Mouse (Mus musculus) gastrocnemius, adult 8-10 months (tissue): ENCODE data around the gene Ptpn4. TPM values are rescaled to one million over a fixed set of nuclear protein-coding genes. Genes with fewer than 3 reads are reported as not detected.

Source experiments
- DNase-seq, 2 experiments: peaks; one replicate each; pipeline ENCODE4 v3.0.0; 2022; ENCODE audit warnings: low spot score in 2 of 2
- total RNA-seq, 4 experiments: library from RNA; stranded (reverse); gene quantifications; 2 replicates each; pipeline ENCODE4 v1.2.4; 2022

The Ptpn4 gene
- 10 to 100 TPM; 21.6 to 36.6 (median 28.2) TPM for total RNA-seq

DNA sequence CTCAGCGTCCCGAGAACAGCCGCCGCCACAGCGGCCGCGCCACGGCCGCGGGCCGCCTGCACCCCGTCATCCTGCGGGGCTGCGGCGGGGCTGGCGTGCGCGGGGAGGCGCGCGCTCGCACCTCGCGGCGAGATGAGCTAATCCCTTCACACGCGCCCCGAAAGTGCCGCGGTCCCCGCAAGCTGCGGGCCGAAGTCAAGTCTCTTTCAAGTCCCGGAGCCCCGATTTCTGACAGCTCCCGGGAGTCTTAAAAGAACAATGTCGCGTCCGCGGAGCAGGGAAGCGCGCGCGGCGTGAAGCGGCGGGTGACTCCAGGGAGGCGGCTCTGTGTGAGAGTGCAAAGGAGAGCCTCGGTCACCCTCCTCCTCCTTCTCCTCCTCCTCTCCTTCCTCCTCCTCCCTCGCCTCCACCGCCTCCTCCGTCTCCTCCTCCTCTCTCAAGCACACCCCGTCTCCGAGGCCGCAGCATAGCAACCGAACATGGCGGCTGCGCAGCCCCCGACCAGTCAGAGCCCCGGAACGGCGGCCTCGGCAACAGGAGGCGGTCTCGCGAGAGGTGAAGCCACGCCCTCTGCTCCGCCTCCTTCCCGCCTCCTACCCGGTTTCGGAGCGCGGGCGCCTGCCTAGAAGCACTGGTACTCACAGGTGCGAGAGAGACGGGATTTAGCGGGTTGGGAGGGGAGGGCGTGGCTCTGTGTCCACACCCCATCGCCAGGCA lies at the start of gene Ptpn4:
Gene Ptpn4, minus strand, starts transcription at position 579 of the 717 bp plus-strand sequence.
- peak; percentile 97 to 98 for DNase-seq

DNA sequence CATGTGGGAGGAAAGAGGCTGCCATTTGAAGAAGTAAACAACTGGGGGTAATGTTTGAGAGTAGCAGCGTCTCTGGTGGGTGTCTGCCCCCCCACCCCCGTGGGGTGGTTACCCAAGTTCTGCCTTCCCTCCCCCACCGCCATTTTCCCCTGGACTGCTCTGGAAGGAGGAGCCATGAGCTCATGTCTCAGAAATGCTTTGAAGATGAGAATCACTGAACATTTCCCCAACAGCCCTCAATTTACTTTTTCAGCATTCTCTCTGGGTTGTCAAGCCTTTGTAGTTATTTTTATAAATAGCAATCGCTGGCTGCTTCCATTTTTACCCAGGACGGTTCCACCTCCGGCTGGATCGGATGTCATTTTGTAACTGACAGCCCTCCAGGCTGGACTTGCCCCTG lies 48.9 kb upstream of the Ptpn4 start:
- DNase-seq, result no peak

DNA sequence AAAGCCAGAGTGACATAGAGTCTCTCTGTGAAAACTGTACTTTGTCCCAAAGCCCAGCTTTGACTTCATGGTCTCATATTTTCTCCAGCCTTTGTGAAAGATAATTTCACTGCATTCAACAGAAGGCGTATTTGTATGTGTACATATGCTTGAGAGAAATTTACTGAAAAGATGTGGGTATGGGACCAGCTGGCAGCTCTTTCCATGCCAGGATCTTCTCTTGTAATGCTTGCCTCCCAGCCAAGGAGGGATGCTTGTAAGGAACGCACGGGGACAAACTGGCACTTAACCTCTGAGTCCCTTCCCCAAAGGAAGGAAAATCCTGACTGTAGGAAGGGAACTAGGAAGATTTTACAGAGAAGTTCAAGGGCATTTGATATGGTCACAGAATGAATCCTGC lies 46.9 kb upstream of the Ptpn4 start:
- DNase-seq, result no peak

DNA sequence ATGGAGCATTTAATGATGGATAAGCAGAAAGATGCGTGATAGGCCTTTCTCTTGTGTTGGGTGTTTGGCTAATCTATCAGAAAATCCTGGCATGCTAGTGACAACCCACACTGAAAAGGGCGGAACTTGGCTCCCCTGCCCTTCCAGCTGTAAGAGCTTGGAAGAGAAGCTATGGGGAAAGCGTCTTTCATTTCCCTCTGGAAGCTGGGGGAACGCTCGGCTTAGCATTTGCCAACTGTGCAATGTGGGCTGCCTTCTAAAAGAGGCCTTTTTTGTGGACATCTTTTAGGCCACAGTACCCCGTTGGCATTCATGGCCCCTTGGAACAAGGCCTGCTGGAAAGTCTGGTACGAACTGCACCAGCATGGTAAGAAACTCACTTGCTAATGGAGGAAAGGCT lies 41.5 kb upstream of the Ptpn4 start:
- peak in 1 of 2 experiments; percentile 22 for DNase-seq

DNA sequence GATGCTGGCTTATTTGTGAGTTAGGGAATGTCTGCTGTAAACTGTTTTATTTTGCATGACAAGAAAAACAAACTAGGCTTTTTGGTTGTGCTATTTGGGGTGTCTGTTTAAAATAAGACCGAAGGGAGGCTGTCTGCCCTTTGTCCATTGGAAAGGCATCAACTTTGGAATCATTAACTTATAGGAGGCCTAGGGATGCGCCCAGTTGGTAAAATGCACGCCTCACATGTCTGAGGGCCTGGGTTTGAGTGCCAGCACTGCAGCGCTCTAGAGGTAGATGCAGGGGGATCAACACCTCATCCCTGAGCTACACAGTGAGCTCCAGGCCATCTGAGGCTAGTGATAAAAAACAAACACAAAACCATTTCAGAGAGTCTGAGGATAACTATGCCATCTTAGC lies 40.1 kb upstream of the Ptpn4 start:
- no peak for DNase-seq

DNA sequence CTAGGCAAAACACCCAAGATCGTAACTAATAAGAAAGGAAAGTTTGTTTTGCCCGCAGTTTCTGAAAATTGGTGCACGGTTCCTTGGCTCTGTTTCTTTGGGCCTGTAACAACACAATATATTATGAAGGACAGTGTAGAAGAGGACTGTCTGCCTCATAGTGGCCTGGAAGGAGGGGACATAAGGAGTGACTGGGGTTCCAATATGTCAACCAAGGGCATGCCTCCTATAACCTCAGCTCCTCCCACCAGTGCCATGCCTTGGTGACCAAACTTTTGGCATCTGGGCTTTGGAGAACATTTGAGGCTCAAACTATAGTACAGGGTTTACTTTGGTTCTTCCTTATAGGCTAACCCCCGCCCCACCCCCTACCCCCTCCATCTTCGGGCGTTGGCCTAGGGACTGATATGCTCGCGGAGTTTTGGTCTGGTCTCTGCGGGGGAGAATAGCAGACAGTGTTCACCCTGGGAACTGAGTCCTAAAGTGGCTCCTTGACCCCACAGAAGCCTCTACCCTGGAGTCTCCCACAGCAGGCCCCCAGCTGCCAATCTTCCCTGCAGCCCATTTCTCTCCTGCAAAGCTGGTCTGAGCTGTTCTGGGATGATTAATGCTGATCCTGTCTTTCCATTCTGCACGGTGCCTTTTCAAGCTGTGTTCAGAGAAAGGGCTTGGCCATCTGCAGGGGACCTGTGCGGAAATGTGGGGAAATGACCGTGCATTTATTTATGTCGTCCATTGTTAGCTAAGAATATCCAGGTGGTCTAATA lies 31.2 kb upstream of the Ptpn4 start:
- DNase-seq, result no peak

DNA sequence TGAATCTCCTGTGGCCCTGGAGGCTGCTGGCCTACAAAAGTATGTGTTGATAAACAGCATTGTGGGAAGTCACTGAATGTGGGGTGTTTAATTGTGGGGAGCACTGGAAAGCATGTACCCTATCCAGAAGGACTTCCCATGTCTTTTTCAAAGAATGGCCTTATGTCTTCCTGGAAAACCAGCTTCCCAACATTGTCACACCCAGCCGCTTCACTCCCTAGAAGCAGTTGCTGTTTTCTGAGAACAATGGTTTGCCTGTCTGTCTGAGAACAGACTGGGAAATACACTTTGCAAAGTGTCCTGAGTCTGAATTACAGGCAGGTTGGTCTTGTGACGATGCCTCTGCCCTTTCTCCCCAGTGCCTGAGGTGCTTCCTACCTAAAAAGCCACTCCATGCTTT lies 29.9 kb upstream of the Ptpn4 start:
- no peak for DNase-seq

DNA sequence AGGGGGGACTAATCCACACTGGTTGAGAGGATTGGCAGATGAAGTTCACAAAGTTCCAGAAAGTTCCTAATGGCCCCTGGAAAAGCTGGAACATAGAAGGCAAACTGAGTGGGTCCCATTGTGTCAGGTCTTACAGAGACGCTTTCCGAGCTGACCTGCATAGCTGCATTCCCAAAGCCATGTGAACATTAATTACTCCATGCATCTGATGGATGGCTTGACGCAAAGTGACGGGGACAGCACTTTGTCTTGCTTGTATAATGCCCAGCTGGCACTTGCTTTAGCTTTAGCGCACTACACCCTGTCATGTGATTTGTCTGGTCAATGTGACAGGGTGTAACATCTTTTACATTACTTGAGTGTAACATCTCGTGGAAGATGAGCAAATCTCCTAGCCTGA lies 27.9 kb upstream of the Ptpn4 start:
- no peak for DNase-seq

DNA sequence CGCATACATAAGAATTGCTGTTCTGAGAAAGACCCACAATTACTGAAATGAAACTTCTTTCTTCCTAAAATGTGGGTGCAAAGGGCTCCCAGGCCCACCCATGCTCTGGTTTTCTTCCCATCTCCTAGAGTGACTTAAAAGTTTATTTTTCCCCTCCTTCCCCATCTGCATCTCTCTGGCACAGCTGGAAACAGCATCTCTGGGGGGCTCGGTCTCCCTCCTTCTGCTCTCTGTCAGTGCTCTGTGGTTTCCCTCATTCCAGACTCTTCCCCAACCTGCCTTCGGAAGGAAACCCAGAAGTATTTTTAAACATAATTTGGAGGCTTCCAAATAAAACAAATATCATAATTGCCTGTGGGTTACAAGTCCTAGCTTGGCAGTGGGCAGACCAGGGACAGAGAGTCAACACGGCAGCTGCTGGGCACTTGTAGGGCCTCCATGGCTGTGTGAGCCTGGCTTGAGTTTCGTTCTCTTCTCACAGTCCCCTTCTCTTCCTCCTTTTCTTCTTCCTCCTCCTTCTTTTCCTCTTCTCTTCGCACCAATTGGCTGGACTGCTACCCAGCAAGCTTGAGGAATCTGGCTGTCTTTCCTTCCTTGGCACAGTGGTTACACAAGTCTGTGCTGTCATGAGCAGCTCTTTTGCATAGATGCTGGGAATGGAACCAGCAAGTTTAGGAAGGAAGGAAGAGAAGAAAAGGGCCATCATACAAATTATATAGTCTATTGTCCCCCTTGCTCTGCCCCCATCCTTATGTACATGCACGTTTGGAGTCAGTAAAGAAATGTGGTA lies 26.3 kb upstream of the Ptpn4 start:
- DNase-seq, result no peak

DNA sequence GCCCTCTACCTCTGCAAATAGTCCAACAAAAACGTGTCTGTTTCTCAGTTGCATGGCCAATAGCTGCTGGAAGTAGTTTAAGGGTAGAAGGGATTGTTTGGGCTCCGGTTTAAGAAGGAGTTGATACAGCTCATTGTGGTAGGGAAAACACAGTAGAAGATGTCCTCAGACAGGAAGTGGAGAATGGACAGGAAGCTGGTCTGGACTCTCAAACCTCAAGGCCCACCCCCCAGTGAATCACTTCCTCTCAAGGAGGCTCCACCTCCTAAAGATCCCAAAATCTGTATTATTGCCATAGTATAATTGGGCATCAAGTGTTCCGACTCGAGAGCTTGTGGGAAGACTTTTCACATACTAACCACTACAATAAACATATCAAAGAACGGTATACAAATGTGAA lies 22.2 kb upstream of the Ptpn4 start:
- DNase-seq, result no peak

DNA sequence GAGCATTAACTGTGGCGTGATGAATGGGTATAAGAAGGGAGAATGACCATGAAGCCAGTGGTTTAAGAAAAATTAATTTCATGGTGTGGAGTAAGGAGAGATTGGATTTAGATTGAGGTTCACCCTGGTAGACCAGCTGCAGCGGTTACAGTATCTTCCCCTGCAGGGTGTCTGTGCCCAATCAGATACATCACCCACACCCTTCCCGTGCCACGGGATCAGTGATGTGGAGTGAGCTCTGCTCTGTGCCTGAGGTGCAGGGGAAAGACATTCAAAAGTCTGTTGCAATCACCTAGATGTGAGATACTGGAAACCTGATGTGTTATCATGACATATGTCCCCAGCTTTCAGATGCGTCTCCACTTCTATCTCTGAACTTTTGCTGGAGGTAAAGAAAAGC lies 15.6 kb upstream of the Ptpn4 start:
- no peak for DNase-seq

DNA sequence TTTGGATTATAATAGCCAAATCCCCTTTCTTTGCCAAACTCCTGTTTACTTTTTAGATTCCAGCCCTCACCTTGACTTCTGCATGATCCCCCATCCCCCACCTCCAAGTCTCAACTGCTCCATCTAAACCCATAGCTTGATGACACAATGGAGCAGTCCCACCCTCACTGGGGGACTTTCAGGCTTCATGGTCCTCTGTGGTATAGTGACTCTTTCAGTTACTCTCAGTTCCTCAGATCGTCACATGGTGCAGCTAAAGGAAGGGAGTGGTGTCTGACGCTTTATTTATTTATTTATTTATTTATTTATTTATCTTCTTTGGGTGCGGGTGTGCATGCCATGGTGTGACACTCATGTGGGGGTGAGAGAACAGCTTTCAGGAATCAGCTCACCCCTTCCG lies 14.9 kb upstream of the Ptpn4 start:
- no peak for DNase-seq

DNA sequence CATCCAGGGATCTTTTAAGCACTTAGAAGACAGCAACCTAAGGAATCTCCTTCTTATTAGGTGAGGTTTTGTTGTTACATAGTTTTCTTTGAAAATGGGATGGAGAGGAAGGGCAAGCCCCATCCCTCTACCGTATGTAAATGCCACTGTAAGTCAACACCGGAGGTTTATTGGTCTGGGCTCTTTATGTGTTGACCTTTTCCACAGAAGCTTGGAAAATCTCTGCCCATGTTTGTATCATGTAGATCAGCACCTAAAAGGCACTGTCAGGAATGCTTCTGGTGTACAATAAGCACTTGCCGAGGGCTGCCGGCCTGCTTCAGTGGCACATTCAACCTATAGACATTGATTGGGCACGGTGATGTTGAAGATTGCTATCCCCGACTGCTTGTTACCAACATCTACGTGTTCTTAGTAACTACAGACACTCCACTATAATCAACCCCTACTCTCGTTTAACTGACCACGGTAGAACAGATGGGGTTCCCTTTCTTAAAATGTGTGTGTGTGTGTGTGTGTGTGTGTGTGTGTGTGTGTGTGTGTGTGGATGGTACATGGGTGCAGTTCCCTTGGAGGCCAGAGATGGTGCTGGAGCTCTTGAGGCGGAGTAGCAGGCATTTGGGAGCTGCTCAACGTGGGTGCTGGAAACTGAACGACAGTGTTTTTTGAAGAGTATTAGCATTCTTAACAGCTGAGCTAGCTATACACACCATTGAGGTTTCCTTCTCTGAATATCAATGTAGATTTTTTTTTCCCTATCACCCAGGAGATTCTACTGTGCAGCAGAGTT lies 11.9 kb upstream of the Ptpn4 start:
- DNase-seq, result no peak

DNA sequence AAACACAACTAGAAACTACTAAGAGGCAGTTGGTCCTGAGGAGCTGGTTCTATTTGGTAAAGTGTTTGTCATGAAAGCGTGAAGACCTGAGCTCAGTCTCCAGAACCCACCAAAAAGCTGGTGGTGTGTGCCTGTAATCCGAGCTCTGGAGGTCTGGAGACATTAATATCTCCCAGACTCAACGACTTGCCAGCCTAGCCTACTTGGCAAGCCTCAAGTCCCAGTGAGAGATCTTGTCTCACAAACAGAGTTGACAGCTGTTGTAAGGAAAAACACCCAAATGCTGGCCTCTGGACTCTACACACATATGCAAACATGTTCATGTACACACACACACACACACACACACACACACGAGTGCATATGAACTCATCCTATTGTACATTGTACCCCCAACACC lies 7.9 kb upstream of the Ptpn4 start:
- DNase-seq, result peak in 1 of 2 experiments; percentile 8

DNA sequence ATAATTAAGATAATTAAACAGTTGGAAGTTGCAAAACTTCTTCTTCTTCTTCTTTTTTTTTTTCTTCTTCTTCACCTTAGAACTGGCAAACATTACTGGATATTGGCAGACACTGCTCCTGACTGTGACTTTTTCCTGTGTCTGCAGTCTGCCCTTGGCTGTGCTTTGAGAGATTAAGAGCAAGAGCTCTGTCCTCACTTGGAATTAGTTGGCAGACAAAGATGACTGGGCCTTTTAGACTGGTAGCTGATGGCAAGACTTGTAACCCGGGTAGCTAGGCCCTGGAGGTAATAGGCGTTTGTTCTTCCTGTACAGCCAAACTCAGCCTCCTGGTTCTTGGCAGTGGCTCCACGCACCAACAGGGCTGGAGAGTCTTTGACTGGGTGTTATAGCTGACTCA lies 5.7 kb upstream of the Ptpn4 start:
- DNase-seq, result no peak

DNA sequence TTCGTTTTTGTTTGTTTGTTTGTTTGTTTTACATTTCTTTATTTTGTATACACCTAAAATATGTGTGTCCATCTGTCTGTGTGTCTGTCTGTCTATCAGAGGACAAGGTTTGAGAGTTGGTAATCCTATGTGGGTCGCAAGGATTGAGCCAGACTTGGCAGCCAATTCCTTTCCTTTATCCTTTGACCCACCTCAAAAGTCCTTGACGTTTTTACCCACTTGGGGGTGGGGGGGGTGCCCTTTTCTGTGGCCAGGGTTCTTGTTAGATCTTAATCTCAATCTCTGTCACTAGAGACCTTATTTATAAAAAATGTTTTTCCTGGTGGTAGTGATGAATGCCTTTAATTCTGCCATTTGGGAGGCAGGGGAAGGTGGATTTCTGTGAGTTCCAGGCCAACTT lies 828 bp upstream of the Ptpn4 start:
- no peak for DNase-seq

DNA sequence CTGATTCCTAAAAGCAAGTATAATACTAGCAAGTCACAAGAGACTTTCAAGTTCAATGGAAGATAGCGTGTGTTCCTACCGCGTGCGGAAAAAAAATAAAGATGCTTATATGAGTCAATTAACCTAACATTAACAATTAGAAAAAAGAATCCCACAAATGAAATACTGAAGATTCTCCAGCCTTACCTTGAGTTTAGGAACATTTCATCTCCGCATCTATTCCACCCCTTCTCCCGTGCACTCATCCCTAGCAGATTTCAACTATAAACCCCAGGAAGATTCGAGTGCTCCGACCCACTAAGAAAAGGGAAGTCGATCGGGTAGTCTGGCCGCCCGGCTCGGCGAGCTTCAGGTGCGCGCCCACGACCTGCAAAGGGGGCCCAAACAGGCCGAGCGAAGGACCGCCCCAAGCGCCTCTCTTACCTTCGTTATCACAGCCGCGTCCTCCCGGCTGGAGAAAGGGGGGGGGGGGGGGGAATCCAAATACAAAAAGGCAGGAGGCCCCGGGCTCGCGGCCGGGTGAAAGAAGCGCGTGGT lies 866 bp downstream of the Ptpn4 start:
- DNase-seq, result peak in 1 of 2 experiments; percentile 8

DNA sequence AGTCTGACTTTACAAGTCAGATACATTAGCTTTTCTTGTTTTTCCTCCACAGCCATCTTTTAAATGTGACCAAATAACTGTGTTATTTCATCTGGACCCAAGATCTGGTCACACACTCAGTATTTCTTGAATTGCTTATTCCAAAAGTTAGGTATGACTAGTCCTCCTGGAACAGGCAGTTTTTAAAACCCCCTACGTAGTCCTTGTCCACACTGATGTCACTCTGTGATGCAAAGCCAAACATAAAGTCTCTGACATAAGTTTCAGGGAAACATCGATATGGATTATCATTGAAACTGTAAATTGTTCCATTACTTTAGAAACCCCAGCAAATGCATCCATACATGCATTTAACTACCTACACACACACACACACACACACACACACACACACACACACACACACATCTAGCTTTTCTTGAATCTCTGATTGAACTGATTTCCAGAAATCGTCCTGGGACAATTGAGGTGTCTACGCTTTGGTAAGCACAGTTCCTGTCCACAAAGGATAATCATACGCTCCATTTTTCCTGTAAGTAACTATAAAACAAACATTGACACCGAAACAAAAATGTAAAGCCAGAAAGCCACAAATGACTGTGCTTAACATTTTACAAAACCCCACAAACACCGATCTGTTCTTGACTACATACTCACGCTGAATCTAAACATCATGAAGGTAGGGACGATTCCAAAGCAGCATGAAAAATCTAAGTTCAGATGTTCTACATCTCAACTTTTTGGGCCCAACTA lies 1.5 kb downstream of the Ptpn4 start:
- DNase-seq, result no peak

DNA sequence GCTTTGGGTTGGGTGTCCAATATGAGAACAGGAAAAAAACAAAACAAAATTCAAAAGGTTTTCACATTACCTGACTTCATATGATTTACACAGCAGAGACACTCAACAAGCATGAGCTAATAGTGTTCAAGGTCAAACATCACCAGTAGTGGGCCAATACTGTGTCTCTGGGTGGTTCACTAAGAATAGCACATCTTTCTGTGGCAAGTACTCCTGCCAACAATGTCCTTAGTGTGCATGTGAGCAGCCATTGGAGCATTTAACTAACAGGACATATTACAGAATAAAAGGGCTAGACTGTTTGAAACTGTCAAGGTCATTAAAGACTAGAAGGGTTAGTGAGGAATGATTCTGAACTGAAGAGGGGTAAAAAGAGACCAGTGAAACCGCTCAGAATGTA lies 9.3 kb downstream of the Ptpn4 start:
- no peak for DNase-seq

DNA sequence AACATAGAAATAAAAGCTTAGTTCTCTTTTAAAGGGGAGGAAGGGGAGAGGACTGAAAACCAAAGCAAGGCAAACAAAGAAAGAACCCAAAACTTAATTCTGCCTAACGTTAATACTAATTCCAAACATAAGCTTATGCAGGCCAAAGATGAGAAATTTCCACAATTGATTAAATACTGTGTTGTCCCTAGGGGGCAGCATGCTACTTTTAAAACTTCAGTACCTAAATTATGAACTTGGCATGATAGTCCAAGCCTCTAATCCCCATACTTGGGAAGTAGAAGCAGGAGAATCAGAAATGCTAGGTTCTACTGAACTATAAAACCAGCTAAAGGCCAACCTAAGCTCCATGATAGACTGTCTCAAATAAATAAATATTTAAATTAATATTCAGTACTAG lies 18.7 kb downstream of the Ptpn4 start:
- no peak for DNase-seq
